Mouse (Mus musculus): ENCODE data around the gene Itga8.

GRCm38 (mm10) chr2:12085492-12085891 lies 216.2 kb downstream of the Itga8 start:
- TF ChIP-seq POLR2A (IDR thresholded peaks at IDR 0.05; ENCODE audit: insufficient read depth, low read depth, low read length), result no peak
- TF ChIP-seq CTCF (IDR thresholded peaks at IDR 0.05; ENCODE audit: insufficient read depth, low read depth, low read length), result no peak
